Mouse (Mus musculus) limb, embryonic 11.5 days (tissue): ENCODE results near the gene Fbxo33. TPM values are rescaled to one million over a fixed set of nuclear protein-coding genes. Genes with fewer than 3 reads are reported as not detected.

Experiments used
- ATAC-seq: fragments of 200-750 bp; cut with Nextera tagmentation; 2 replicates; pipeline ENCODE4 v1.8.0; 2017; ENCODE audit warnings: low read depth; ENCODE audit not compliant: insufficient number of reproducible peaks, low FRiP score, low TSS enrichment
- DNase-seq: peaks from one replicate; pipeline ENCODE4 v3.0.0-alpha.2; 2015; ENCODE audit warnings: low spot score
- H3K27ac ChIP-seq: fragments of 300-500 bp; sonication (generic); replicated peaks from 2 replicates; pipeline ENCODE4 v1.5.1; 2014; ENCODE audit warnings: low read depth, mild to moderate bottlenecking, low read length
- H3K27me3 ChIP-seq: fragments of 300-500 bp; sonication (generic); 2 replicates; pipeline ENCODE4 v1.6.1; 2014; ENCODE audit warnings: mild to moderate bottlenecking, low read length, mixed read lengths; ENCODE audit not compliant: control insufficient read depth, insufficient read depth
- H3K36me3 ChIP-seq: fragments of 300-500 bp; sonication (generic); 2 replicates; pipeline ENCODE4 v1.6.1; 2014; ENCODE audit warnings: mild to moderate bottlenecking, low read length, moderate library complexity, mixed read lengths; ENCODE audit not compliant: control insufficient read depth, insufficient read depth
- H3K4me1 ChIP-seq: fragments of 300-500 bp; sonication (generic); 2 replicates; pipeline ENCODE4 v1.6.1; 2014; ENCODE audit warnings: low read length, mixed read lengths; ENCODE audit not compliant: control insufficient read depth, insufficient read depth
- H3K4me2 ChIP-seq: fragments of 300-500 bp; sonication (generic); 2 replicates; pipeline ENCODE4 v1.6.1; 2014; ENCODE audit warnings: low read depth, mild to moderate bottlenecking, moderate library complexity; ENCODE audit not compliant: severe bottlenecking
- H3K4me3 ChIP-seq: fragments of 300-500 bp; sonication (generic); 2 replicates; pipeline ENCODE4 v1.5.1; 2014; ENCODE audit warnings: low read depth, low read length
- H3K9ac ChIP-seq: fragments of 300-500 bp; sonication (generic); 2 replicates; pipeline ENCODE4 v1.6.1; 2014; ENCODE audit warnings: mild to moderate bottlenecking, low read length
- H3K9me3 ChIP-seq: fragments of 300-500 bp; sonication (generic); 2 replicates; pipeline ENCODE4 v1.6.1; 2016; ENCODE audit warnings: low read length; ENCODE audit not compliant: control insufficient read depth
- WGBS: fragments of 180-500 bp; shearing (Covaris S2); extraction: QIAGEN DNeasy Blood & Tissue Kit; methylation state at CpG from one replicate; pipeline ENCODE4 v1.1.7; 2014; 5-methylcytosine and 5-hydroxymethylcytosine counted together
- polyA plus RNA-seq: library from polyadenylated mRNA; unstranded; fragments of >200 nt; fragmentation: Nextera tagmentation; extraction: Ambion mirVana; gene quantifications from 2 replicates; pipeline ENCODE4 v1.2.1, GENCODE M21; 2014

Gene Fbxo33
- polyA plus RNA-seq, 1 experiment from 2014 or later: 12.2 TPM

DNA sequence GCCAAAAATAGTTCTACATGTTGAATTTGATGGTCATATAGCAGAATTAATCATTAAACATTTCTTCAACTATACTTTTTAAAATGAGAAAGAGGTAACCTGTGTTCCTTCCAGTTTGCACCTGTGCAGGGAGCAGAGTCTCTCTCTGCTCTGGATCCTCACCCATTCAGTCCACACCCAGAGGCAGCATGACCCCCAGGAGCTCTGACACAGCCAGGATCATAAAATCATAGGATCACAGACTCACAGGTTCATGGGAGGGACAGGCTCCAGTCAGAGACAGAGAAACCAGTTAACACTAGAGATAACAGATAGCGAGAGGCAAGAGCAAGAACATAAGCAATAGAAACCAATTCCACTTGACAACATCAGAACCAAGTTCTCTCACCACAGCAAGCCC, 11.7 kb downstream of the Fbxo33 start:
- Histone ChIP-seq H3K4me2 (no peak overlapping the region), H3K9me3 (no peaks in the 10 kb centered on the region), H3K4me1 (no peaks in the 10 kb centered on the region), H3K4me3 (no peak overlapping the region), H3K9ac (no peak overlapping the region), H3K27ac (no peak overlapping the region), H3K36me3 (no peaks in the 10 kb centered on the region), H3K27me3 (no peaks in the 10 kb centered on the region)
- WGBS: 72% methylated on average over 1 of the region's 1 CpGs
- ATAC-seq: no peak
- DNase-seq: no peak

DNA sequence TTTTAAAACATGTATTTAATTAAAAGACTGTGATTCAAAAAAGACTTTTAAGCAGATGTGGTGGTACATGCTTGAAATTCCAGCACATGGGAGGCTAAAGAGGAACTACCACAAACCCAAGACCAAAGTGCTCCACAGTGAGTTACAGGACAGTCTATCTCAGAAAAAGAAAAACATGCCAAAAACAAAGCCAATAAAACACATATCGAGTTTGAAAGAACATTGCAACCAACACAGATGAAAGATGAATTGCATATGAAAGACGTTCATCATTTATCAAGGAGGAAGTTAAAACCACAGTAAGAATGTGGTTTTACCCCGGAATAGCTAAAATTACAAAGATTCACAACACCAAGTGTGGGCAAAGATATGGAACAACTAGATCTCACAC, 12.5 kb downstream of the Fbxo33 start:
- Histone ChIP-seq H3K27me3 (no peaks in the 10 kb centered on the region), H3K4me2 (no peak overlapping the region), H3K27ac (no peak overlapping the region), H3K36me3 (no peaks in the 10 kb centered on the region), H3K4me1 (no peaks in the 10 kb centered on the region), H3K4me3 (no peak overlapping the region), H3K9ac (no peak overlapping the region), H3K9me3 (no peaks in the 10 kb centered on the region)
- DNase-seq: no peak
- WGBS: 90% methylated on average over 3 of the region's 3 CpGs
- no peak for ATAC-seq

- DNase-seq (no peak), ATAC-seq (no peak)
- H3K27ac ChIP-seq: no peak overlapping the region
- no peaks in the 10 kb centered on the region for H3K9me3 ChIP-seq
- H3K4me1 ChIP-seq: no peaks in the 10 kb centered on the region
- no peaks in the 10 kb centered on the region for H3K36me3 ChIP-seq
- 88% methylated on average over 4 of the region's 4 CpGs for WGBS
- no peak overlapping the region for H3K4me2 ChIP-seq
- H3K27me3 ChIP-seq: no peaks in the 10 kb centered on the region
- H3K9ac ChIP-seq: no peak overlapping the region
- no peak overlapping the region for H3K4me3 ChIP-seq
These were observed 13.1 kb downstream of the Fbxo33 start for GRCm38 (mm10) chr12:59206208-59206999.

GRCm38 (mm10) chr12:59205571-59205970, 14.0 kb downstream of the Fbxo33 start:
- no peaks in the 10 kb centered on the region for H3K27me3 ChIP-seq
- no peaks in the 10 kb centered on the region for H3K36me3 ChIP-seq
- WGBS: 92% methylated on average over 6 of the region's 6 CpGs
- H3K4me3 ChIP-seq: no peak overlapping the region
- no peak for DNase-seq
- H3K9me3 ChIP-seq: no peaks in the 10 kb centered on the region
- no peak overlapping the region for H3K27ac ChIP-seq
- H3K4me2 ChIP-seq: no peak overlapping the region
- no peak overlapping the region for H3K9ac ChIP-seq
- ATAC-seq: no peak
- H3K4me1 ChIP-seq: no peaks in the 10 kb centered on the region

- ATAC-seq (no peak), DNase-seq (no peak)
- Histone ChIP-seq H3K4me1 (no peaks in the 10 kb centered on the region), H3K4me3 (no peak overlapping the region), H3K27ac (no peak overlapping the region), H3K9ac (no peak overlapping the region), H3K27me3 (no peaks in the 10 kb centered on the region), H3K9me3 (no peaks in the 10 kb centered on the region), H3K4me2 (no peak overlapping the region), H3K36me3 (no peaks in the 10 kb centered on the region)
- 93% methylated on average over 2 of the region's 2 CpGs for WGBS
These were observed 20.2 kb downstream of the Fbxo33 start for GRCm38 (mm10) chr12:59199361-59199760.

- WGBS: 93% methylated on average over 4 of the region's 4 CpGs
- H3K4me2 ChIP-seq: no peak overlapping the region
- H3K27ac ChIP-seq: no peak overlapping the region
- DNase-seq: no peak
- no peaks in the 10 kb centered on the region for H3K27me3 ChIP-seq
- H3K9ac ChIP-seq: no peak overlapping the region
- no peaks in the 10 kb centered on the region for H3K4me1 ChIP-seq
- ATAC-seq: no peak
- no peaks in the 10 kb centered on the region for H3K36me3 ChIP-seq
- H3K9me3 ChIP-seq: no peaks in the 10 kb centered on the region
- H3K4me3 ChIP-seq: no peak overlapping the region
These were observed 20.8 kb downstream of the Fbxo33 start for GRCm38 (mm10) chr12:59198750-59199149.

- H3K27me3 ChIP-seq: no peaks in the 10 kb centered on the region
- H3K9ac ChIP-seq: no peak overlapping the region
- WGBS: 78% methylated on average over 4 of the region's 4 CpGs
- no peaks in the 10 kb centered on the region for H3K9me3 ChIP-seq
- ATAC-seq (no peak), DNase-seq (no peak)
- no peaks in the 10 kb centered on the region for H3K4me1 ChIP-seq
- H3K36me3 ChIP-seq: no peaks in the 10 kb centered on the region
- H3K4me2 ChIP-seq: no peak overlapping the region
- no peak overlapping the region for H3K27ac ChIP-seq
- no peak overlapping the region for H3K4me3 ChIP-seq
These were observed 23.6 kb downstream of the Fbxo33 start for GRCm38 (mm10) chr12:59195941-59196340.

- Histone ChIP-seq H3K9ac (no peak overlapping the region), H3K9me3 (no peaks in the 10 kb centered on the region), H3K4me3 (no peak overlapping the region), H3K27me3 (no peaks in the 10 kb centered on the region), H3K27ac (no peak overlapping the region), H3K4me2 (no peak overlapping the region), H3K4me1 (no peaks in the 10 kb centered on the region), H3K36me3 (no peaks in the 10 kb centered on the region; the same call in 1 of the 2 replicates)
- ATAC-seq: no peak
- no peak for DNase-seq
- 86% methylated on average over 4 of the region's 4 CpGs for WGBS
These were observed 24.5 kb downstream of the Fbxo33 start for GRCm38 (mm10) chr12:59195065-59195464.
